Mouse (Mus musculus): ENCODE results near the gene Porcn. TPM values are rescaled to one million over a fixed set of nuclear protein-coding genes. Genes with fewer than 3 reads are reported as not detected.

Gene Porcn
- polyA plus RNA-seq, 1 experiment from 2014 or later = 59.7 TPM

DNA sequence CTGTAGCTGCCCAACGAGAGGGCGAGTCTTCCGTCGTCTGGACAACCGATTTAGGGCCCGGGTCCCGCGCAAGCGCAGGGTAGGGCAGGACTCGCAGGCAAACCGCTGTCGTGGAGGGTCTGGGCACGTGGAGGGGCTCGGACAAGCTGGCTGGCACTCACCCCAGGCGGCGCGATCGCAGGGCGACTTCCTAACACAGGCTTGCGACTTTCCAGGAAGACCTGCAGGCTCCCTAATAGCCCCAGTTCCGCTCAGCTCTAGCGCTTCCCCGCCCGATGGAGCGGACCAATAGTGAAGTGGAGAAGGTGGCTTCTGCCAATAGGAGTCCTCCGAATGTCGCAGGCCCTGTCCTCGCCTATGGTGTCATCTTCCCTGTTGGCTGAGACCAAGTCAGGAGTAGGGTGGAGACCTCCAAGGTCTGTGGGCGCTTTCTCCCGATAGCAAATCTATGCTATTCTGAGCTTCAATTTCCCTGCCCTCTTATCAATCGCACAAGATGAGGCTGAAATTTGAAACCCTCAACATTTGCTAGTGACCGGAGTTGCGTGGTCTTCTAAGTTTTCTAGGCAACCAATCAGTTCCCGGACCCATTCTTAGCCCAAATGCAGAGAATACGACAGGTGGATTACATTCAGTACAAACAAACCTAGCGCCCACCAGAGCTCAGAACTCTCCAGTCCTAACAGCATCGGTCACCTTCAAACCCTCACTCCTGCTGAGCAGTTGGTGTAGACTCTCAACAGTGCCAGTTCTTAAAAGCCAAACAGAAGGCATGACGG is 13.5 kb downstream of the Porcn start:
- Histone ChIP-seq H3K27me3 (ENCODE audit: control insufficient read depth, insufficient read depth, low read length) (no peaks in the 10 kb centered on the region), H3K9me3 (ENCODE audit: control insufficient read depth, low read length) (no peaks in the 10 kb centered on the region), H3K4me1 (ENCODE audit: control insufficient read depth, insufficient read depth, low read length) (no peaks in the 10 kb centered on the region), H3K4me2 (ENCODE audit: low read depth, low read length) (peak overlapping the region; percentile 47), H3K27ac (ENCODE audit: low read depth, low read length) (peak overlapping the region; percentile 34), H3K9ac (replicated peaks; ENCODE audit: low read depth, low read length) (peak overlapping the region; percentile 59), H3K36me3 (ENCODE audit: control insufficient read depth, insufficient read depth, low read length) (no peaks in the 10 kb centered on the region), H3K4me3 (ENCODE audit: low read depth, low read length) (peak overlapping the region; percentile 47)
- 12% methylated on average over 38 of the region's 38 CpGs for WGBS
- peak; percentile 98 for ATAC-seq (ENCODE audit: low read depth)

DNA sequence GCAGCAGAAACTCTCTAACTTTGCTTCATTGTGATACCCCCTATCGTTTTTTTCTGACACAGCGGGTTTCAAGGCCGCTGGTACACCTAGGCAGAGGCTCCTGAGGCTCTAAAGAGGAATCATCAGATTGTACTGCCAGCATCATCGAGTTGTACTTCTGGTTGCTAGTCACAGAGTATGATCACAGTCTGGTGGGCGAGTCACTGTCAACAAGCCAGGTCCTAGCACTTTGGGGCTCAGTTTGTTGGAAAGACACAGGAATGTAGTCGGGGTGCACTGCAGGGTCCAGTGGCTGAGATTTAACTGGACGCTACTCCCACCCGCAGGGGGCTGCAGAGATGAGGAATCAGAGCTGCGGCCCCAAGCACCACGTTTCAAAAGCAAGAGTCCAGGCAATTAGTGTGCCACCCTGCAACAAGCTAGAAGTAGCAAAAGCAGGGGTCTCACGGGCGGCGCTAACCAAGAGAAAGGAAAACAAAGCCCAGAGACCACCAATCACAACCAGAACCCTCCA is 14.1 kb downstream of the Porcn start:
- no peaks in the 10 kb centered on the region for H3K9me3 ChIP-seq (ENCODE audit: control insufficient read depth, low read length)
- peak overlapping the region; percentile 34; the same call in 1 of the 2 replicates for H3K27ac ChIP-seq (ENCODE audit: low read depth, low read length)
- WGBS = 17% methylated on average over 12 of the region's 13 CpGs
- H3K27me3 ChIP-seq (ENCODE audit: control insufficient read depth, insufficient read depth, low read length) = no peaks in the 10 kb centered on the region
- no peak; the same call in 1 of the 2 replicates for ATAC-seq (ENCODE audit: low read depth)
- peak overlapping the region; percentile 59 for H3K9ac ChIP-seq (replicated peaks; ENCODE audit: low read depth, low read length)
- no peaks in the 10 kb centered on the region for H3K4me1 ChIP-seq (ENCODE audit: control insufficient read depth, insufficient read depth, low read length)
- H3K36me3 ChIP-seq (ENCODE audit: control insufficient read depth, insufficient read depth, low read length) = no peaks in the 10 kb centered on the region
- peak overlapping the region; percentile 47 for H3K4me3 ChIP-seq (ENCODE audit: low read depth, low read length)
- H3K4me2 ChIP-seq (ENCODE audit: low read depth, low read length) = peak overlapping the region; percentile 47

GRCm38 (mm10) chrX:8182871-8183540 is 23.3 kb downstream of the Porcn start:
- Histone ChIP-seq H3K27ac (ENCODE audit: low read depth, low read length) (no peak overlapping the region), H3K9ac (replicated peaks; ENCODE audit: low read depth, low read length) (no peak overlapping the region), H3K36me3 (ENCODE audit: control insufficient read depth, insufficient read depth, low read length) (no peaks in the 10 kb centered on the region), H3K9me3 (ENCODE audit: control insufficient read depth, low read length) (no peaks in the 10 kb centered on the region), H3K27me3 (ENCODE audit: control insufficient read depth, insufficient read depth, low read length) (no peaks in the 10 kb centered on the region), H3K4me3 (ENCODE audit: low read depth, low read length) (no peak overlapping the region), H3K4me2 (ENCODE audit: low read depth, low read length) (no peak overlapping the region), H3K4me1 (ENCODE audit: control insufficient read depth, insufficient read depth, low read length) (no peaks in the 10 kb centered on the region)
- WGBS = 24% methylated on average over 7 of the region's 7 CpGs
- no peak for ATAC-seq (ENCODE audit: low read depth)

GRCm38 (mm10) chrX:8179646-8180045 is 26.7 kb downstream of the Porcn start:
- no peaks in the 10 kb centered on the region for H3K9me3 ChIP-seq (ENCODE audit: control insufficient read depth, low read length)
- no peaks in the 10 kb centered on the region for H3K27me3 ChIP-seq (ENCODE audit: control insufficient read depth, insufficient read depth, low read length)
- no peaks in the 10 kb centered on the region for H3K4me1 ChIP-seq (ENCODE audit: control insufficient read depth, insufficient read depth, low read length)
- H3K9ac ChIP-seq (replicated peaks; ENCODE audit: low read depth, low read length) = no peak overlapping the region
- no peak overlapping the region for H3K4me2 ChIP-seq (ENCODE audit: low read depth, low read length)
- no peak overlapping the region for H3K27ac ChIP-seq (ENCODE audit: low read depth, low read length)
- no peaks in the 10 kb centered on the region for H3K36me3 ChIP-seq (ENCODE audit: control insufficient read depth, insufficient read depth, low read length)
- 91% methylated on average over 5 of the region's 5 CpGs for WGBS
- no peak overlapping the region for H3K4me3 ChIP-seq (ENCODE audit: low read depth, low read length)
- ATAC-seq (ENCODE audit: low read depth) = no peak

- no peaks in the 10 kb centered on the region for H3K9me3 ChIP-seq (ENCODE audit: control insufficient read depth, low read length)
- no peak overlapping the region for H3K4me3 ChIP-seq (ENCODE audit: low read depth, low read length)
- H3K27me3 ChIP-seq (ENCODE audit: control insufficient read depth, insufficient read depth, low read length) = no peaks in the 10 kb centered on the region
- 98% methylated on average over 2 of the region's 2 CpGs for WGBS
- H3K36me3 ChIP-seq (ENCODE audit: control insufficient read depth, insufficient read depth, low read length) = no peaks in the 10 kb centered on the region
- H3K4me1 ChIP-seq (ENCODE audit: control insufficient read depth, insufficient read depth, low read length) = no peaks in the 10 kb centered on the region
- no peak overlapping the region for H3K4me2 ChIP-seq (ENCODE audit: low read depth, low read length)
- H3K9ac ChIP-seq (replicated peaks; ENCODE audit: low read depth, low read length) = no peak overlapping the region
- no peak for ATAC-seq (ENCODE audit: low read depth)
- H3K27ac ChIP-seq (ENCODE audit: low read depth, low read length) = no peak overlapping the region
Measured at GRCm38 (mm10) chrX:8178871-8179270, 27.5 kb downstream of the Porcn start.

- ATAC-seq (ENCODE audit: low read depth) = peak; percentile 94
- no peaks in the 10 kb centered on the region for H3K36me3 ChIP-seq (ENCODE audit: control insufficient read depth, insufficient read depth, low read length)
- H3K27me3 ChIP-seq (ENCODE audit: control insufficient read depth, insufficient read depth, low read length) = no peaks in the 10 kb centered on the region
- H3K4me1 ChIP-seq (ENCODE audit: control insufficient read depth, insufficient read depth, low read length) = no peaks in the 10 kb centered on the region
- no peaks in the 10 kb centered on the region for H3K9me3 ChIP-seq (ENCODE audit: control insufficient read depth, low read length)
- peak within 1 kb of the TSS; percentile 68 for H3K9ac ChIP-seq (replicated peaks; ENCODE audit: low read depth, low read length)
- peak within 1 kb of the TSS; percentile 46 for H3K4me2 ChIP-seq (ENCODE audit: low read depth, low read length)
- H3K27ac ChIP-seq (ENCODE audit: low read depth, low read length) = peak within 1 kb of the TSS; percentile 39; the same call in 1 of the 2 replicates
- peak within 1 kb of the TSS; percentile 55 for H3K4me3 ChIP-seq (ENCODE audit: low read depth, low read length)
- WGBS = 16% methylated on average over 56 of the region's 56 CpGs
Measured at GRCm38 (mm10) chrX:8175504-8176385, 30.6 kb downstream of the Porcn start, which contains the start of gene Tbc1d25. Gene Tbc1d25, minus strand, starts transcription at chrX:8176181.

DNA sequence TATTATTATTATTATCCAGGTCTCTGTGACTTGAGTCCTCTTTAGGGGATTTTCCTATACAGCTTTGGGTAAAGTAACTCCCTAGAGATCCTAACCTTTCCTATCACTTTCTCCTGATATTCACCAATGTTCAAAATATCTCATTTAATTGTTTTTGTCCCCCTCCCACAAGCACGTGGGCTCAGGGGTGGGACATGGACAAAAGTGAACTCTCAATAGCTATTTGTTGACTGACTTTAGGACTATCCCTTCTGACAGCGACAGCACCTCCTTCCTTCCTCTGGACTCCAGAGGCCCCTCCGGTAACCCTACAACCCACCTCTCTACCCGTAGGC is 31.2 kb downstream of the Porcn start:
- peak overlapping the region; percentile 46 for H3K4me2 ChIP-seq (ENCODE audit: low read depth, low read length)
- no peak overlapping the region for H3K27ac ChIP-seq (ENCODE audit: low read depth, low read length)
- H3K4me3 ChIP-seq (ENCODE audit: low read depth, low read length) = peak overlapping the region; percentile 55
- no peaks in the 10 kb centered on the region for H3K4me1 ChIP-seq (ENCODE audit: control insufficient read depth, insufficient read depth, low read length)
- H3K9me3 ChIP-seq (ENCODE audit: control insufficient read depth, low read length) = no peaks in the 10 kb centered on the region
- ATAC-seq (ENCODE audit: low read depth) = no peak
- WGBS = 14% methylated on average over 4 of the region's 4 CpGs
- no peaks in the 10 kb centered on the region for H3K27me3 ChIP-seq (ENCODE audit: control insufficient read depth, insufficient read depth, low read length)
- peak overlapping the region; percentile 68 for H3K9ac ChIP-seq (replicated peaks; ENCODE audit: low read depth, low read length)
- no peaks in the 10 kb centered on the region for H3K36me3 ChIP-seq (ENCODE audit: control insufficient read depth, insufficient read depth, low read length)

DNA sequence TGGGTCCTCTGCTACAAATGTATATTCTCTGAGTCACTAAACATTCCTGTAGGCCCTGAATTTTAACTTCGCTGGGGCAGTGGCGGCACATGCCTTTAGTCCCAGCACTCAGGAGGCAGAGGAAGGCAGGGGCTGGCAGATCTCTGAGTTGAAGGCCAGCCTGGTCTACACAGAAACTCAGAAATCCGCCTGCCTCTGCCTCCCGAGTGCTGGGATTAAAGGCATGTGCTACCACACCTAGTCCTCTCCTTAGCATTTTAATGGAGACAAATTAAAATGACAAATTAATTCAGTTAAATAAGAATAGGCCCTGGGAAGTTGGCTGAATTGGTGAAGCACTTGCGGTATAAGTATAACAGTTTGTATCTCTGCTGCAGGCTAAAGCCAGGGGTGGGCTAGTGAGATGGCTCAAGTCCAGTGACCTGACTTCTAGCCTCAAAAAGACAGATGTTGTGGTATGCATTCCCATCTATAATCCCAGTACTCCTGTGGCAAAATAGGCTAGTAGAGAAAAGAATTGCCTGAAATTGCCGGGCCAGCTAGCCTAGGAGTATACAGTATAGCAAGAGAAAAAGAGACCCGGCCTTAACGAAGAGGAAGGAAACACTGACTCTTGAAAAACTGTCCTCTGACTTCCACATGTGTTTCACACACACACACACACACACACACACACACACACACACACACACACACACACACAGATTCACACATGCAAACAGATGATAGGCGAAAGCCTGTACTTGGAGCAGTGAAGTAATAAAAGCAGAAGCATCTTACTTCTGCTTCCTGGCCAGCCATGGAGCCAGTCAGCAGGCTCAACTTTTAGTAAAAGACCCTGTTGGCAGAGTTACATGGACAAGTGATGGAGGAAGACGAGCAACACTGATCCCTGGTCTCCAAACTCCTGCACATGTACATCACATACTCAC is 38.3 kb downstream of the Porcn start:
- no peak overlapping the region for H3K4me2 ChIP-seq (ENCODE audit: low read depth, low read length)

More for the DNA sequence above, 38.3 kb downstream of the Porcn start:
- ATAC-seq (ENCODE audit: low read depth) = no peak
- Histone ChIP-seq H3K36me3 (ENCODE audit: control insufficient read depth, insufficient read depth, low read length) (no peaks in the 10 kb centered on the region), H3K27ac (ENCODE audit: low read depth, low read length) (no peak overlapping the region), H3K4me3 (ENCODE audit: low read depth, low read length) (no peak overlapping the region), H3K27me3 (ENCODE audit: control insufficient read depth, insufficient read depth, low read length) (no peaks in the 10 kb centered on the region), H3K4me1 (ENCODE audit: control insufficient read depth, insufficient read depth, low read length) (no peaks in the 10 kb centered on the region), H3K9ac (replicated peaks; ENCODE audit: low read depth, low read length) (no peak overlapping the region), H3K9me3 (ENCODE audit: control insufficient read depth, low read length) (no peaks in the 10 kb centered on the region)
- 91% methylated on average over 10 of the region's 10 CpGs for WGBS
